Mouse (Mus musculus) gastrocnemius, postnatal 36 days (tissue): ENCODE measurements at regions not wholly inside any gene's neighbourhood (a gene's known extent, or its start where the extent isn't known, plus 50 kb on each side); places are given as distances from the start of the nearest gene placed in this dataset.
A peak's percentile ranks its signal among the peaks of the same experiment; 100 is the strongest.

Experiments
- DNase-seq, 2 experiments: peaks; one replicate each; pipeline ENCODE4 v3.0.0; 2022
- intact Hi-C: fragments of 180-260 bp; cut with DNase I; formaldehyde crosslinking; loops from one replicate; pipeline ENCODE4 v1.15.1; 2025

DNA sequence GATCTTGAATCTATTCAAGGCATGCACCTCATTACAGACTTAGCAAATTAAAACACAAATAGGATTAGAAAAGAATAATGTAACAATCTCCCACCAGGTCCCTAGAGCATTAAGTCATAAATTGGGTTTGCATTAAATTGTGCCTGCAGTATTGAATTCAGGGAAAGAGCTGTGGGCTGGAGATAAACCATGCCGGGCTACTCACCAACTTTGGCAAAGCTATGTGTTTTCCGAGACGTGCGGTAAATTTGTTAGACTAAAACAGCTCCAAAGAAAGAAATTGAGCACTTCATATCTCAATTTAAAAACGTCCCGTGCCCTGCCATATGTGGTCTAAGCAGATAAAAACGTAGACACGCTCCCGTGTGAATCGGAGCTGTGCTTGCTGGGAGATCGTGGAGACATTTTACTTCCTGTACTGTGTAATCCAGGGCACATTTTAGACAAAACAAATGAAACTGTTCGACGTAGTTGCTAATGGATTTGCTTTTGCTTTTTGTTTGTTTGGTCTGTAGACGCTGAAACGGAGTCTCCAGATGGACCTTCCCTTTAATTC is 219.5 kb downstream of the Snx10 start:
- no peak for DNase-seq
- intact Hi-C loops = no loop called here

DNA sequence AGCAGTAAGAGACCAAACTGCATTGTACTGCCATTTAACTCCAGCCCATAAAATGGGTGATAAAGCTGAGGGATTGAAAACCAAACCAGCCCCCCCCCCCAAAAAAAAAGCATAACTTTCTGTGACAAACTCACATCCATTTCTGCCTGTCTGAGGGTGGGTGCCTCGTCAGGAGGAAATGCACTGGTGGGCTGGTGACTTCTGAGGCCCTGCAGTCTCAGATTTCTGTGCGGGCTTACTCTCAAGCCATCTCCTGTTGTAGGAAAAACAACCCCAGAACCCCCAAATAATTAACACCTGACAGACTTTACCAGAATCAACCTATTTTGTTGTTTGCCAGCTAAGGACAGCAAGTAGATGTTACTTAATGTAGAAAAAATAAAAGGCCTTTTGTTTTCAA is 220.9 kb downstream of the Snx10 start:
- no peak for DNase-seq
- intact Hi-C loops = no loop called here

DNA sequence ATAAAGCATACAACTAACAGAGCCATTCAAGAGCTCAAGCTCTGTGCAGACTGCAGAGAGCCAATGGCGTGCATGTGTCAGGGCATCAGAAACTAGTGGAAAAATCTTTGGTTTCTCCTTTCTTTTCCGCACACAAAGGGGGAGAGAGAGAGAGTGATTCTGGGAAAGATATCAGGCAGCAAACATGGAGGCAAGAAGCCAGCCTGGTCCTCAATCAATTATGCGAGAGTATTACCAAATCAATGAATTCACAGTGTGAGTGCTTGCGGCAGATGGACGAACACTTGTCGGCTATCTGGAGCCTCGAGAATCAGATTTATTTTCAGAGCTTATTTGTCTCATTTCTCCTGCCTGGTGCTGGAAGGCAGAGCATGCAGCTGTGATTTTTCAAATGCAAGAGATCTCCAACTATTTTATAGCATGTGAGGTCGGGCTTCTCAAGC is 230.6 kb downstream of the Snx10 start:
- intact Hi-C loops = no loop called here

DNA sequence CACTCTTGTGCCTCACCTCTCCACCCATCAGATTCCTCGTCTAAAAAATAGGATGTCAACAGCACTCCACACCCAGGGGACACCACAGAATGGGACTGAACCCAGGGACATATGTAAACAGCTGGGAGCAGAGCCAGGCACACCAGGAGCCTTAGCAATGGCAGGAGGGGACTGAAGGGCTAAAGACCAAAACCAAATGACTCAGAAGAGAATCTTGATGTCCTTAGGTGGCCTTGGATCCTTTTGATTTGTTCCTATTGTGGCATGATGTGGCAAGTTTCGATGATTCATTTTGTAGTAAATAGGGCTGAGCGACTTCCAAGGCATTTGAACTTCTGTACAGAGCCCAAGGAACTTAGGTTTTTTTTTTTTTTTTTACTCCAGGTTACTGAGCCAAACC is 233.4 kb downstream of the Snx10 start:
- intact Hi-C loops = no loop called here
- no peak for DNase-seq

More for the DNA sequence above, 230.6 kb downstream of the Snx10 start:
- DNase-seq = no peak

DNA sequence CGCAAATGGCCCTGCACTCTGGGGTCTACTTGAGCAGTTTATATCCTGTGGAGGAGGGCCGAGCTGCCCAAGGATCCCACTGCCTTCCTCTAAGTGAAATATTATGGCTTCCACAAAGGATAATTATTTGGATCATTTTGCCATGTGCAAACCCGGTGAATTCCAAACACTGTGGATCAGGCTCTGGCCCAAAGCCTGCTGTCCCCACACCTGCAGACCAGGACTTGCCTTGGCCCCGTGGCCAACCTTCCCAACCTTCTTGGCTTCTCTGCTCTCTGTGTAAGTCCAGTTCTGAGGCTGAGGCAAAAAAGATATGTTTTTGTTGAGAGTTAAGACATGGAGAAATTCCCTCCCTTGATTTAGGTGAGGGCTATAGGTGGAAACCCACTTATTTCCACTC is 234.0 kb downstream of the Snx10 start:
- DNase-seq = no peak
- intact Hi-C loops = no loop called here

DNA sequence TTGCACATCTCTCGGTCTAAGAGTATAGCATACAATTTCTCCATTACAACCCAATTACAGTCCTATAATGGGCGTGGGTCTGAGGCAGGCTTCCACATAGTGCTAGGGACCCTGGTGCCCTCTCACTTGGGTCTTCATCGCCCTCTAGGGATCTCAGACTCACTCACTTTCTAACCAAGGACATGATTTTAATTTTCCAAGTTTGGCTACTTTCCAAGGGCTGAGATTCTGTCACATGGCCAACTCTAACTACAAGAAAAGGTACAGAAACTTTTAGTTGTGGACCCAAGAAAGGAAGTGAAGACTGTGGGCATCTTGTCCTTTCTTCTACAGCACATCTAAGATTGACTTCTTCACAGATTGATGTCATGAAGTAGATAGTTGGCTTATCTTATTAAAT is 235.1 kb downstream of the Snx10 start:
- no peak for DNase-seq
- intact Hi-C loops = no loop called here

DNA sequence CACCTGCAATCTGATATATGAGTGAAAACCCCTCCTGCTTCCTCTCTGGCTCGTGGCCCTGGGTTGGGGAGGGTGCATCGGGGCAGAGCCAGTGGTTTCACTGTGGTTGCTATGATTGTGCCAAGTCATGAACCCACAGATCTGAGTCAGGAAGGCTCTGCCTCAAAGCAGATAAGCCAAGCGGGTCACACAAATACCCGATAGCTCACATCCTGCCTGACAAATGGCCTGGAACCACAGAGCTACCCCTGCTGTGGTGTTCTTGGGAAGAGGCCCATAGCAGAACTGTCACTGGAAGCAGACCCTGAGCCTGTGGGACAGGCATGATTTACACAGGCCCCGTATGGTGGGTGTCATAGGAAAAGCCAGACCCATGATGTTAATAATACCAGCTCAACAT is 236.7 kb downstream of the Snx10 start:
- intact Hi-C loops = no loop called here
- DNase-seq = no peak

DNA sequence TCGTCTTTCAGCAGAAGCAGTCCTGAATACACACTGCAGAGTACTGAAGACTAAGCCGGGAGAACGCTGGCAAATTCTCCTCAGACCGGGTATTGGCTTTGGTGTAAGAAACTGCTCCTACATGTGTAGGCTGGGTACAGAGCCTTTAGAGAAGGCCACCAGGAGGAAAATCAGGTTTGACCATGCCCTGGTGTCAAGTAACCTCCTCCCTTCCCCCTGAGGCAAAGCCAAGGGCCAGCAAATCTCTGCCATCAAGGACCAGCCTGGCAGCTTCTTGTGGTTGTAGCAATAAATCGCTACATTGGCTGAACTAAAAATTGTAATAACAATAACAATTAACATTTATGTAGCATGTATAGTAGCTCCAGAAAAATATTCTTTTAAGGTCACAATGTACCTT is 237.8 kb downstream of the Snx10 start:
- DNase-seq = no peak
- intact Hi-C loops = no loop called here

DNA sequence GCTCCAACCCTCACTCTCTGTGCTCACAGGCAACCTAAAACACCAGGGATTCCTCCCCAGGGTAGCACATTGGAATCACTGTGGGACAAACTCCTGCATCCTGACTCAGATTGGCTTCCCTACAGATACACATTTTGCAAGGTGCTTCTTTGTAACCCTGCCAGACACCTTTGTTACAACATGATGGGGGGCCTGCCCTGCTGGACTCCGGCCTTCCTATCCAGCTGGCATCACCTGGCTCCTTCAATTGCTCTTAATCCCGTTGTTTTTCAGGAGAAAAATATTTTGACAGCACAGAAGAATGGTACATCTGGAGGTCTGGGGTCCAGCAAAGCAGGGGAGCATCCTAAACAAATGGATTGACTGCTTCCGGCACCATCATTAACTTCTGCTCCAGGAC is 242.8 kb downstream of the Snx10 start:
- intact Hi-C loops = no loop called here

DNA sequence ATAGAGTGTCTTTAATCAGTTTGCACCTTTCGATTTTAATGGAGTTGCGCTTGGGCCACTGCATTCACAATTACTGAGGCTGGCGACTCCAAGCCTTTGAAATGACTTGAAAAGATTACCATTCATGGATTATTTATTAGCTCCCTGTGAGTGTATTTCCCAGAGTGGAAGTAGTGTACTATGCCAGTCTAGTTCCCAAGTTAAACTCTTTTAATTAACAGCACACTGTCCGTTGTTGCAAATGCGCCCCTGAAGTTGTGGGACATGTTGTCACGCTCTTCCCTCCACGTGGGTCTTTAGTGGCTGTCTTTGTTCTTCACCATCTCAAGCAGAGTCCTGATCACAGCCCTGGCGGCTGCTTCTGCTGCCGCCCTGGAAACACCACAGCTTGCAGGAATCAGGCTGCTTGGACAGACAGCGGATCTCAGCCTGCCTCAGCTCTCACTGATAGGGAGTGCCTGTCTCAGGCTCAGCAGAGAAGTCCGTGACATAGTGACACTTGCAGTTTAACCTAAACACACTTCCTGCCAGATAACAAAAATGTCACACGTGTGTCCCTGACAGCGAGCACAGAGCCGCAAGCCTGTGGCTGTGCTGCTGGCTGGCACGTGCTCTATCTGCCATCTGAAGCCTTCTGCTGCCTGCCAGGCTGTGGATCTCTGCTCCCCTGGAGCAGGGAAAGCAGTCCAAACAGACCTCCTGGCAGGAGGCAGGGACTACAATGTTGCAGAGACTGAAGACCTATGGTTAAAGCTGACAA is 244.1 kb downstream of the Snx10 start:
- no peak for DNase-seq

More for the DNA sequence above, 242.8 kb downstream of the Snx10 start:
- no peak for DNase-seq

DNA sequence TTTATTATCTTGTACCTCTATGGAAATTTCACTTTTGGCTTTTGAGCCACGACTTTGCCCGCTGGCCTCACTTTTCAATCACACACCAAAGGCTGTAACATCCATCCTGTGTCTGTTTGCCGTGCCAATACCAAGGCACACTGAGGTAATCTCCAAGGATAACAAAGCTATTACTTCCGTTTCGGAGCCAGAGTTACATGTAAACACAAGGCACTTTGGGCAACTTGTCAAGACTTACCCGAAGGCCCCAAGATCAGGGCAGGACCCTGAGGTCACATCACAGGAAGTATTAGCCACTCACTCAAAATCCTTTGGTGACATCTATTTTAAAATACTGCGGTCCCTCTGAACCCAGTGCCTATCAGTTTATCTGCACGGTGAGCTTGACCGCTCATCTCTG is 241.3 kb downstream of the Skap2 start:
- intact Hi-C loops = no loop called here

More for the DNA sequence above, 244.1 kb downstream of the Snx10 start:
- intact Hi-C loops = no loop called here

DNA sequence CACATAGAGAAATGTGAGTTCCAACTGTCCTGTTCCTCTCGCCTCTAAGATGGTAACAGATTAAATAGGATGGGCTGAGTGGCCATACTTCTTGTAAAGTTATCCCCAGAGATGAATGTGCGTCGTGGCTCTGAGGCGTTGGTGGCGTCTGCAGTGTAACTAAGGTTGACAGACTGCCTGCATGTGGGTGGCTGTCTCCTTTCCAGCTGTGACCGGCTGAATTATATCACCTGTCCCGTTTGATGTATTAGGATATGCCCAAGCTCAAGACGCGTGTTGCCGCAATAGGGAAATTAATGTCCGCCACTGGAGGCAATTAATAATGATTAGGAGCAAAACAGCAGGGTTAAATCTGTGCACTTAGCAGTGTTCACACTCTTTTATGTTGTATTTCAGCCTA is 240.9 kb downstream of the Skap2 start:
- DNase-seq = no peak
- intact Hi-C loops = no loop called here

More for the DNA sequence above, 241.3 kb downstream of the Skap2 start:
- DNase-seq = no peak

DNA sequence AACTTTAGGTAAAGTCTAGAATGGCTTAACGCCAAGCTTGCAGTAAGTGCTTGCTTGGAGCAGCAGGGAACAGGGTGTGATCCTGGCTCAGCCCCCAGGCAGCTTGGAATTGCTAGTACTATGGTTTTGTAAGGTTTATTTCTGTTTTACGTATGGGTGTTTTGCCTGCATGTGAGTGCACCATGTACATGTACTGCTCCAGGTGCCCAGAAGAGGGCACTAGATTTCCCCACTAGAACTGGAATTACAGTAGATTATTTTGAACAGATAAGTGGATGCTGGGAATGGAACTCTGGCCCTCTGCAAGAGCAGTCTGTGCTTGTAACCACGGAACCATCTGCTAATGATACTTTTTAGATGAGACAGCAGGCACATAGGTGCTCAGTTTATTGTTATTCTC is 237.6 kb downstream of the Skap2 start:
- DNase-seq = no peak
- intact Hi-C loops = no loop called here

DNA sequence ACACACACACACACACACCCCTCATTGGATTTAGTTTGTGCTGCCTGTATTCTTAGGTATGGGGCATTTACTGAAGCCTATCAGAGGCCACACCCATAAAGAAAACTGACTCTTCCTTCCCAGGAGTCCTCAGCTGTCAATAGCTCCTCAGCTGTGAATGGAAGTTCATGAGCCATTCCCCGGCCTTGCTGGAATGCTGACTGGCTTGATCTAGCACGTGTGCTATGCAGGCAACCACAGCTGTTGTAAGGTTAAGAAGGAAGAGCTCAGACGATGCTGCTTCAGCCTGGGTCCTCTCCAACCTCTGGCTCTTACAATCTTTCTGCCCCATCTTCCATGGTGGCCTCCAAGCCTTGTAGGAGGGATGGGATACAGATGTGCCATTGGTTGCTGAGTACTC is 226.7 kb downstream of the Skap2 start:
- no peak for DNase-seq
- intact Hi-C loops = no loop called here

DNA sequence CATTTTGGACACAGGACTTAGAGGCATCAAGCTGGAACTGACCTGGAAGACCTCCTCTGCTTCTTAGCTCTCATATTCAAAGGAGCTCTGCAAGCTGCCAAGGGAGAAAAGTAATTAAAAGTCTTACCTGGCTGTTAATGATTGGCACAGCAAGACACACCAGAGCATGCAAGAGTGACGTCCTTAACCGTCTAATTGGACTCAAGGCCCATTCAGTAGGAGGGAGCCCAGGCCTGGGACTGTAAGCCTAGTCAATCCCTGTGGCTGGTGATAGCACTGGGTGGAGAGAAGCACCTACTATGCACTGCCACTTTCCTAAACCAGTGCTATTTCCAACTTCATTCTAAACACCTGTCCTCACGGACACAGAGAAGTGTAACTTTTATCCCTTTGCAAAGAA is 225.5 kb downstream of the Skap2 start:
- no peak for DNase-seq

DNA sequence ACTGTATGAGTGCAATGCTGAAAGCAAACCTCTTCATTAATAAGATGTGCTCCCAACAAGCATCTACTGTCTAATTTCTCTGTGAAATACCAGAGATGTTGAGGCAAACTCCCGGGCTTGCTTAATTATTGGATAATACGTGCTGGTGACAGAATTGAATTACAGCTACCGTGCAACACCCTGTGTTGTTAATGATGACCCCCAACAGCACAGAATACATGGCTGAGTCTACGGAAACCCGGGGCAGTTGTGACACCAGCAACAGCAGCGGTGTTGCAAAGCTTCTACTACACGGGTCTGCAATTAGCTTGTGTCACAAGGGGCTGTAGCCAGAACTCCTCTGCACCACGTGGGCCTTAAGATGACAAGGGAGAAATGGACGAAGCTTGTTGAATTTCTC is 224.2 kb downstream of the Skap2 start:
- no peak for DNase-seq
- intact Hi-C loops = no loop called here

More for the DNA sequence above, 225.5 kb downstream of the Skap2 start:
- intact Hi-C loops = no loop called here

DNA sequence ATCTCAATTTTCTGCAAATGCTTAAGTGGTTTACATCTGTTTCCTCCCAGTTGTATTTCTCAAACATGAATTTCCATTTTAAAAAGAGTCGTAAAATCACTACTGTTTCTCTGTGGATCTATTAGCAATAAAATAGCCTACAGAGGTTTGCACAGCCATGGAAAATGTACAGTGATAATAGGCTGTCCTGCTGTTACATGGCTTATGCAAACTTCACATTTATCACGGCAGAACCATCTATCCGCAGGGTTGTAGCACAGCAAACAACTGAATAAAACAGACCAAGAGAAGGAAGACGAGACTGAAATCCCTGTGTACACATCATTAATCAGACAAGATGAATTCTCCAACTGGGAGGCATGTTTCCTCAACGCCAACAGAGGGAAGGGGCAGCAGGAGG is 222.1 kb downstream of the Skap2 start:
- intact Hi-C loops = no loop called here
- no peak for DNase-seq

DNA sequence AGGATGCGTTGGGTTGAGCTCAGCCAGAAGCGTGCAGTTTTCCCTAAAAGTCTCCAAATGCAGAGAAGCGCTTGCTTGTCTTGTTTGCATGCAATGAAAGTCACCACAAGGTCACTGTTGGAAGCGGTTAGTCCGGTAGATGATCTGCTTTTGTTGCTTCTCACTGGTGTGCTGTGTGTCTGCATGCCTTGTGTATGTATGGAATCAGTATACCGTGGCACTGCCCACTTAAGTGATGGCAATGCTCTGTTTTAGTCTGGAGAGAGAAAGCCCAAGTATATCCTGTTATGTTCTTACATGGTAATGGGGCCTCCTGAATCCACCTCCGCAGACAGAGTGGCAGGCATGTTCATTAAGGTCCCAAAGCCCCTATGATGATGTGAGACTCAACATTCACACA is 221.7 kb downstream of the Skap2 start:
- intact Hi-C loops = no loop called here
- DNase-seq = no peak

DNA sequence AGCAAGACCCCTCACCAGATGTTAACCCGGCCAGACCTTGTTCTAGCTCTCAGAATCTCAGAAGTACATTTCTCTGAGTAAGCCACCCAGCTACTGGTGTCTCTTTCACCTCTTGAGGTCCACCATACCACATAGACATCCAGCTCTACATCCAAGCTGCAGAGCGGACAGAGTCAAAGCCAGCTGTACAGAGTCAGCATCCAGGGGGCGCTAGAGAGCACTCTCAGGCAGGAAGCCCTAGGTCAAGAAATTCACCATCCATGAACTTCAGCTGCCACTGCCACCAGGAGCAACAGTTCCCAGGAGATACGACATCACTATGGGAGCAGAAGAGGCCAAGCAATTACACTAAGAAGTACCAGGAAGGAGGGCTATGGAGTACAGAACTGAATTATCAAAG is 217.0 kb downstream of the Skap2 start:
- intact Hi-C loops = no loop called here
- DNase-seq = peak in 1 of 2 experiments; percentile 11

DNA sequence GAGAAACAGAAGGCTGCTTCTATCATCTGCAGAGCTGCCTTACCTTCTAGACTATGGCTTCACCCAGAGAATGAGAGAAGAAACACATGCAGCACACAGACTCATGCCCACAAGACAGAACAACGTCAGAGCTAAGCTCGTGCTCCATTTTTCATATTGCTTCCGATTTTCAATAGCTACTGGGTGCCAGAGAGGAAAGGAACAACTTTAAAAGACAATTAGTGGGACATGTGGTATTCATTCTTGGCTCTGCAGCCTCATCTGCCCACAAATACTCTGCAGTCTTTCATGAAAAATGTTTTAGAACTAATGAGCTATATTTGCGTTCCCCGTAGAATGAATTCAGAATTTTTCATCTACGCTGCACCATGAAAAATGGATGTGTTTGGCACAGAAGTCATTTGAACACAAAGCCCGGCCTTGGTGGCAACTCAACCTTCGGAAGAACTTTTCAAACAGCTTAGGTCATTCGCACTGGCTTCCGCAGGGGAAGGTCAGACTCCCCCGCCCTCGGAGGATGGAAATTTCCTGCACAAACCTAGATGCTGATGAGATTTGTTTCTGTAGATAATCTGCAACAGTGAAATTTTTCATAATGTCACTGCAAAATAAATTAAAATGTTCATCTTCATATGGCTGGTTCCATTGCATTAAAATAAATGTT is 213.6 kb downstream of the Skap2 start:
- no peak for DNase-seq
- intact Hi-C loops = no loop called here

DNA sequence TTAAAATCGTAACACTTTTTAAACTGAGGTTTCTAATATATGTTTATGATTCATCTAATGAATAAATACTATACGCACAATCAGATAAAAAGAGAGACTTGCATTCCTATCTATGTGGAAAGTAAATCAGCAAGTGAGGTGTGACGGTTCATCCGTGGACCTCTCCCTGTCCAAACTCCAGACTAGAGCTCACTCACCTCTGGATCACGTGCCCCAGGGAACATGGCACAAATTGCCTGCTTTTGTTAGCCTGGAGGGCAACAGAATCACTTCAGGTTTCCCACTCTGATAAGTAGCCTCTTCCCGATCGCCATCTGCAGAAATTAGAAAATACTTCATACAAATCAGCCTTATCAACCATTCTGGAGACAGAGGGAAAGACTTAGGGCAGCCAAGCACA is 206.7 kb downstream of the Skap2 start:
- intact Hi-C loops = no loop called here
- DNase-seq = no peak
